Mouse (Mus musculus): Measurements from ENCODE around the gene Setd5.

The Setd5 gene

GRCm38 (mm10) chr6:113133360-113133759 lies 56.2 kb downstream of the Setd5 start:
- DNase-seq (ENCODE audit: low read depth, low spot score), result peak; percentile 33

- no peak for DNase-seq (ENCODE audit: low read depth, low spot score)
Measured at GRCm38 (mm10) chr6:113141389-113142094, 64.4 kb downstream of the Setd5 start.

- no peak for DNase-seq (ENCODE audit: low read depth, low spot score)
Measured at GRCm38 (mm10) chr6:113144764-113145163, 67.6 kb downstream of the Setd5 start.

- DNase-seq (ENCODE audit: low read depth, low spot score), result peak; percentile 20
Measured at GRCm38 (mm10) chr6:113145249-113145648, 68.1 kb downstream of the Setd5 start.

GRCm38 (mm10) chr6:113154071-113154470 lies 76.9 kb downstream of the Setd5 start:
- no peak for DNase-seq (ENCODE audit: low read depth, low spot score)

GRCm38 (mm10) chr6:113154886-113155285 lies 77.7 kb downstream of the Setd5 start:
- DNase-seq (ENCODE audit: low read depth, low spot score), result no peak

- no peak for DNase-seq (ENCODE audit: low read depth, low spot score)
Measured at GRCm38 (mm10) chr6:113156064-113156463, 78.9 kb downstream of the Setd5 start.

GRCm38 (mm10) chr6:113160106-113160505 lies 82.9 kb downstream of the Setd5 start:
- DNase-seq (ENCODE audit: low read depth, low spot score), result no peak

- DNase-seq (ENCODE audit: low read depth, low spot score), result peak; percentile 84
Measured at GRCm38 (mm10) chr6:113161982-113162381, 84.8 kb downstream of the Setd5 start.

- DNase-seq (ENCODE audit: low read depth, low spot score), result no peak
Measured at GRCm38 (mm10) chr6:113163513-113163912, 86.3 kb downstream of the Setd5 start.

- peak; percentile 91 for DNase-seq (ENCODE audit: low read depth, low spot score)
Measured at GRCm38 (mm10) chr6:113166661-113167251, 89.6 kb downstream of the Setd5 start.

GRCm38 (mm10) chr6:113168316-113168975 lies 91.3 kb downstream of the Setd5 start:
- DNase-seq (ENCODE audit: low read depth, low spot score), result no peak

- DNase-seq (ENCODE audit: low read depth, low spot score), result no peak
Measured at GRCm38 (mm10) chr6:113169852-113170251, 92.7 kb downstream of the Setd5 start.

- DNase-seq (ENCODE audit: low read depth, low spot score), result no peak
Measured at GRCm38 (mm10) chr6:113170651-113171050, 93.5 kb downstream of the Setd5 start.

GRCm38 (mm10) chr6:113172011-113172410 lies 94.8 kb downstream of the Setd5 start:
- DNase-seq (ENCODE audit: low read depth, low spot score), result no peak

- peak; percentile 80 for DNase-seq (ENCODE audit: low read depth, low spot score)
Measured at GRCm38 (mm10) chr6:113172568-113172967, 95.4 kb downstream of the Setd5 start.

- DNase-seq (ENCODE audit: low read depth, low spot score), result no peak
Measured at GRCm38 (mm10) chr6:113175469-113175868, 98.3 kb downstream of the Setd5 start.

GRCm38 (mm10) chr6:113176613-113177012 lies 99.4 kb downstream of the Setd5 start:
- no peak for DNase-seq (ENCODE audit: low read depth, low spot score)

- DNase-seq (ENCODE audit: low read depth, low spot score), result peak; percentile 93
Measured at GRCm38 (mm10) chr6:113178286-113179194, 101.4 kb downstream of the Setd5 start.

GRCm38 (mm10) chr6:113179195-113179733 lies 102.1 kb downstream of the Setd5 start:
- DNase-seq (ENCODE audit: low read depth, low spot score), result peak; percentile 24

GRCm38 (mm10) chr6:113184163-113184562 lies 107.0 kb downstream of the Setd5 start:
- DNase-seq (ENCODE audit: low read depth, low spot score), result no peak

Measured in brain, adult 2 months (tissue).